Mouse (Mus musculus) CH12.LX (cell line): ENCODE results near the gene Gm49416. TPM values are rescaled to one million over a fixed set of nuclear protein-coding genes. Genes with fewer than 3 reads are reported as not detected.

Source experiments
- DNase-seq: peaks from one replicate; pipeline ENCODE4 v3.0.0-alpha.2; 2013; ENCODE audit errors: extremely low read depth
- H3K27ac ChIP-seq: 2 replicates; pipeline ENCODE4 v1.5.1; 2012; ENCODE audit warnings: low read depth, mild to moderate bottlenecking, control low read depth, moderate library complexity; ENCODE audit not compliant: insufficient read depth
- H3K27me3 ChIP-seq: replicated peaks from 2 replicates; pipeline ENCODE3; 2012; ENCODE audit warnings: inconsistent platforms
- H3K36me3 ChIP-seq, 2 experiments: replicated peaks in 1 of 2; 2 replicates each; pipeline versions ENCODE3 to v1.6.1; 2012; ENCODE audit warnings: inconsistent platforms in 1 of 2, low read length in 1 of 2, mild to moderate bottlenecking in 1 of 2, mixed read lengths in 1 of 2, moderate library complexity in 1 of 2; ENCODE audit not compliant: control insufficient read depth in 1 of 2, insufficient read depth in 1 of 2
- H3K4me1 ChIP-seq, 2 experiments: 2 replicates each; pipeline ENCODE4 v1.6.1; 2012; ENCODE audit warnings: inconsistent platforms in 1 of 2, moderate library complexity in 1 of 2; ENCODE audit not compliant: insufficient read depth in 2 of 2, control insufficient read depth in 1 of 2
- H3K4me2 ChIP-seq: 2 replicates; pipeline ENCODE4 v1.6.1; 2012; ENCODE audit warnings: low read depth, mild to moderate bottlenecking, control low read depth; ENCODE audit not compliant: poor library complexity, insufficient read depth, severe bottlenecking
- H3K4me3 ChIP-seq, 3 experiments: fragments of 150-350 bp in 1 of 3; sonication (generic) in 1 of 3; replicated peaks in 1 of 3; 2 replicates each; pipeline versions ENCODE3 to v1.5.1; 2011 to 2012; ENCODE audit warnings: low read depth in 2 of 3, low read length in 2 of 3, mild to moderate bottlenecking in 2 of 3, moderate library complexity in 2 of 3, control low read depth in 1 of 3, improper control_type of control experiment in 1 of 3, inconsistent platforms in 1 of 3, mixed read lengths in 1 of 3; ENCODE audit not compliant: poor library complexity in 1 of 3
- H3K79me2 ChIP-seq: replicated peaks from 2 replicates; pipeline ENCODE4 v1.6.1; 2012; ENCODE audit warnings: mild to moderate bottlenecking, moderate library complexity; ENCODE audit not compliant: control insufficient read depth, poor library complexity, insufficient read depth, severe bottlenecking; ENCODE audit errors: extremely low read depth
- H3K9ac ChIP-seq: 2 replicates; pipeline ENCODE4 v1.6.1; 2012; ENCODE audit warnings: low read depth, mild to moderate bottlenecking, control low read depth, moderate library complexity; ENCODE audit not compliant: insufficient read depth
- H3K9me3 ChIP-seq: replicated peaks from 2 replicates; pipeline ENCODE3; 2012; ENCODE audit warnings: low read length, inconsistent platforms, mixed read lengths
- BHLHE40 ChIP-seq: IDR thresholded peaks from 2 replicates; pipeline ENCODE4 v1.6.1; 2011; ENCODE audit warnings: mild to moderate bottlenecking, low read depth, low read length, improper control_type of control experiment
- CTCF ChIP-seq, 2 experiments: IDR thresholded peaks in 1 of 2; conservative IDR thresholded peaks in 1 of 2; 2 replicates each; pipeline ENCODE4 v1.5.1; 2011 to 2012; ENCODE audit warnings: low read depth in 2 of 2, low read length in 2 of 2, improper control_type of control experiment in 1 of 2, inconsistent platforms in 1 of 2, mild to moderate bottlenecking in 1 of 2, moderate library complexity in 1 of 2
- E2F4 ChIP-seq: IDR thresholded peaks from 2 replicates; pipeline ENCODE4 v1.6.1; 2011; ENCODE audit warnings: low read depth, low read length, improper control_type of control experiment; ENCODE audit not compliant: insufficient replicate concordance
- EP300 ChIP-seq: IDR thresholded peaks from 2 replicates; pipeline ENCODE4 v1.6.1; 2011; ENCODE audit warnings: low read length, improper control_type of control experiment
- ETS1 ChIP-seq: conservative IDR thresholded peaks from 2 replicates; pipeline ENCODE4 v1.6.1; 2012; ENCODE audit warnings: low read depth, mild to moderate bottlenecking, inconsistent platforms, low read length, improper control_type of control experiment, moderate library complexity
- HCFC1 ChIP-seq: IDR thresholded peaks from 2 replicates; pipeline ENCODE4 v1.6.1; 2012; ENCODE audit warnings: low read depth, mild to moderate bottlenecking, inconsistent platforms, low read length, improper control_type of control experiment
- IRF4 ChIP-seq: IDR thresholded peaks from 2 replicates; pipeline ENCODE4 v1.6.1; 2014; ENCODE audit warnings: low read depth, mild to moderate bottlenecking, inconsistent platforms, low read length, improper control_type of control experiment
- JUN ChIP-seq: IDR thresholded peaks from 2 replicates; pipeline ENCODE4 v1.6.1; 2011; ENCODE audit warnings: low read depth, mild to moderate bottlenecking, low read length, improper control_type of control experiment, moderate library complexity; ENCODE audit not compliant: insufficient read depth
- JUND ChIP-seq: conservative IDR thresholded peaks from 2 replicates; pipeline ENCODE4 v1.6.1; 2011; ENCODE audit warnings: low read depth, low read length, improper control_type of control experiment
- KAT2A ChIP-seq: IDR thresholded peaks from 2 replicates; pipeline ENCODE4 v1.6.1; 2012; ENCODE audit warnings: low read length, improper control_type of control experiment, inconsistent platforms; ENCODE audit not compliant: insufficient replicate concordance
- MAFK ChIP-seq: IDR thresholded peaks from 2 replicates; pipeline ENCODE4 v1.6.1; 2011; ENCODE audit warnings: low read length, improper control_type of control experiment; ENCODE audit not compliant: insufficient replicate concordance
- MAX ChIP-seq: IDR thresholded peaks from 2 replicates; pipeline ENCODE4 v1.6.1; 2011; ENCODE audit warnings: low read length, improper control_type of control experiment
- MAZ ChIP-seq: IDR thresholded peaks from 2 replicates; pipeline ENCODE4 v1.6.1; 2012; ENCODE audit warnings: low read depth, mild to moderate bottlenecking, inconsistent platforms, low read length, improper control_type of control experiment, moderate library complexity
- MEF2A ChIP-seq: IDR thresholded peaks from 2 replicates; pipeline ENCODE4 v1.6.1; 2014; ENCODE audit warnings: low read depth, mild to moderate bottlenecking, inconsistent platforms, low read length, improper control_type of control experiment, borderline replicate concordance
- MXI1 ChIP-seq: IDR thresholded peaks from 2 replicates; pipeline ENCODE4 v1.6.1; 2011; ENCODE audit warnings: mild to moderate bottlenecking, low read depth, low read length, improper control_type of control experiment
- MYC ChIP-seq: IDR thresholded peaks from 2 replicates; pipeline ENCODE4 v1.6.1; 2011; ENCODE audit warnings: low read depth, mild to moderate bottlenecking, improper control_type of control experiment, low read length
- NRF1 ChIP-seq: IDR thresholded peaks from 2 replicates; pipeline ENCODE4 v1.6.1; 2014; ENCODE audit warnings: low read depth, mild to moderate bottlenecking, inconsistent platforms, low read length, improper control_type of control experiment, moderate library complexity
- PAX5 ChIP-seq: IDR thresholded peaks from 2 replicates; pipeline ENCODE4 v1.6.1; 2012; ENCODE audit warnings: low read length, inconsistent platforms, mixed read lengths
- POLR2A ChIP-seq: IDR thresholded peaks from 2 replicates; pipeline ENCODE4 v1.6.1; 2011; ENCODE audit warnings: low read depth, mild to moderate bottlenecking, improper control_type of control experiment, low read length
- RCOR1 ChIP-seq: conservative IDR thresholded peaks from 2 replicates; pipeline ENCODE4 v1.6.1; 2012; ENCODE audit warnings: low read depth, mild to moderate bottlenecking, inconsistent platforms, low read length, improper control_type of control experiment
- SIN3A ChIP-seq: IDR thresholded peaks from 2 replicates; pipeline ENCODE4 v1.6.1; 2012; ENCODE audit warnings: low read length, improper control_type of control experiment, inconsistent platforms
- SMC3 ChIP-seq: IDR thresholded peaks from 2 replicates; pipeline ENCODE4 v1.6.1; 2011; ENCODE audit warnings: low read depth, low read length, improper control_type of control experiment
- TCF12 ChIP-seq: IDR thresholded peaks from 2 replicates; pipeline ENCODE4 v1.6.1; 2014; ENCODE audit warnings: low read depth, mild to moderate bottlenecking, inconsistent platforms, low read length, improper control_type of control experiment
- UBTF ChIP-seq: IDR thresholded peaks from 2 replicates; pipeline ENCODE4 v1.6.1; 2012; ENCODE audit warnings: low read depth, mild to moderate bottlenecking, inconsistent platforms, low read length, improper control_type of control experiment, moderate library complexity
- USF1 ChIP-seq: IDR thresholded peaks from 2 replicates; pipeline ENCODE4 v1.6.1; 2014; ENCODE audit warnings: low read depth, mild to moderate bottlenecking, inconsistent platforms, low read length, improper control_type of control experiment
- ZC3H11A ChIP-seq: IDR thresholded peaks from 2 replicates; pipeline ENCODE4 v1.6.1; 2012; ENCODE audit warnings: low read depth, mild to moderate bottlenecking, inconsistent platforms, low read length, improper control_type of control experiment
- ZKSCAN1 ChIP-seq: IDR thresholded peaks from 2 replicates; pipeline ENCODE4 v1.6.1; 2012; ENCODE audit warnings: low read depth, inconsistent platforms, low read length, improper control_type of control experiment, borderline replicate concordance
- ZNF384 ChIP-seq: IDR thresholded peaks from 2 replicates; pipeline ENCODE4 v1.6.1; 2012; ENCODE audit warnings: low read depth, low read length, improper control_type of control experiment, inconsistent platforms
- dilution Hi-C: fragments of 300-500 bp; cut with MboI; formaldehyde crosslinking; loops from 2 replicates; pipeline ENCODE4 v1.14.3; 2020; ENCODE audit warnings: low sequenced_read_pairs; ENCODE audit not compliant: extremely low pct_unique_long_range_greater_than_20kb, extremely low pct_ligation_motif_present
- in situ Hi-C: fragments of 300-500 bp; cut with MboI; formaldehyde crosslinking; loops from 3 replicates; pipeline ENCODE4 v1.14.3; 2019; ENCODE audit warnings: low sequenced_read_pairs, low pct_ligation_motif_present, low pct_unique_long_range_greater_than_20kb, mixed read lengths
- polyA plus RNA-seq: library from polyadenylated mRNA; unstranded; fragments of >175 nt; gene quantifications from 2 replicates; pipeline ENCODE4 v1.2.1, GENCODE M21; 2012; ENCODE audit warnings: low read depth; ENCODE audit not compliant: insufficient read length
- total RNA-seq, 2 experiments: library from RNA; depleted of rRNA; stranded (reverse); fragments of 300-350 nt in 1 of 2; fragments of >200 nt in 1 of 2; gene quantifications; 2 replicates each; pipeline ENCODE4 v1.2.3; 2012 to 2014

Gm49416 gene
- total and polyA plus RNA-seq, 3 experiments: 11.1 TPM; not detected in 2

GRCm38 (mm10) chr19:8919000-8919399 is 30.3 kb downstream of the Gm49416 start (continued):
- TF ChIP-seq MAFK (0 out of 2 replicates have a peak, but pooled peaks have one; percentile 52), KAT2A (no peak), ZC3H11A (no peak), UBTF (no peak), MYC (0 out of 2 replicates have a peak, but pooled peaks have one; percentile 37), HCFC1 (no peak; the same call in 1 of the 2 replicates), SMC3 (no peak; the same call in 1 of the 2 replicates)

GRCm38 (mm10) chr19:8919684-8920072 is 31.0 kb downstream of the Gm49416 start:
- Histone ChIP-seq H3K27me3 (no peaks in the 10 kb centered on the region), H3K79me2 (peaks cover 19% of the 10 kb centered on the region), H3K27ac (peak overlapping the region; percentile 96), H3K9ac (peak overlapping the region; percentile 96), H3K4me2 (peak overlapping the region; percentile 93), H3K9me3 (no peaks in the 10 kb centered on the region), H3K36me3 (peaks cover 25 to 42% of the 10 kb centered on the region in 2 experiments), H3K4me1 (peaks cover 0 to 18% of the 10 kb centered on the region in 2 experiments; a peak in 2 of 4 replicates), H3K4me3 (peak overlapping the region; percentile 39 to 81 (median 46))
- no peak for DNase-seq
- TF ChIP-seq ZC3H11A (no peak), SIN3A (peak; percentile 51; the same call in 1 of the 2 replicates)
- in situ Hi-C loops: no loop called here
- dilution Hi-C loops: no loop called here

- H3K36me3 ChIP-seq: peaks cover 21 to 39% of the 10 kb centered on the region in 2 experiments
- H3K27me3 ChIP-seq: no peaks in the 10 kb centered on the region
- peak within 1 kb of the TSS; percentile 93 for H3K4me2 ChIP-seq
- no peaks in the 10 kb centered on the region for H3K9me3 ChIP-seq
- in situ Hi-C loops (no loop called here), dilution Hi-C loops (no loop called here)
- DNase-seq: peak; percentile 89
- peak within 1 kb of the TSS; percentile 96 for H3K9ac ChIP-seq
- H3K27ac ChIP-seq: peak within 1 kb of the TSS; percentile 96
- H3K4me1 ChIP-seq: peaks cover 0 to 18% of the 10 kb centered on the region in 2 experiments; a peak in 2 of 4 replicates
- peak within 1 kb of the TSS; percentile 81 to 95 (median 94) for H3K4me3 ChIP-seq
- peaks cover 19% of the 10 kb centered on the region for H3K79me2 ChIP-seq
- TF ChIP-seq JUN (no peak), BHLHE40 (no peak), MAZ (no peak; the same call in 1 of the 2 replicates), MAX (no peak), ETS1 (no peak), IRF4 (no peak), JUND (no peak), EP300 (no peak), POLR2A (peak; percentile 94), USF1 (no peak), ZNF384 (no peak), RCOR1 (no peak), MYC (no peak; the same call in 1 of the 2 replicates), UBTF (0 out of 2 replicates have a peak, but pooled peaks have one; percentile 24), NRF1 (no peak), ZKSCAN1 (no peak), PAX5 (no peak), CTCF (conservative IDR thresholded peaks at IDR 0.05 in 1 of 2, IDR thresholded peaks at IDR 0.05 in 1 of 2; ENCODE audit: low read depth in 2 of 2, low read length in 2 of 2) (no peak), TCF12 (0 out of 2 replicates have a peak, but pooled peaks have one; percentile 40), SMC3 (no peak), MXI1 (peak; percentile 67), MEF2A (no peak; the same call in 1 of the 2 replicates), E2F4 (no peak)
Observed at GRCm38 (mm10) chr19:8920073-8920736, 31.5 kb downstream of the Gm49416 start, which contains the start of gene B3gat3. B3gat3 (plus strand) TSS chr19:8920374.
